Comparison of ENCODE assay signal across 34 mouse cellular contexts in the genomic region with DNA sequence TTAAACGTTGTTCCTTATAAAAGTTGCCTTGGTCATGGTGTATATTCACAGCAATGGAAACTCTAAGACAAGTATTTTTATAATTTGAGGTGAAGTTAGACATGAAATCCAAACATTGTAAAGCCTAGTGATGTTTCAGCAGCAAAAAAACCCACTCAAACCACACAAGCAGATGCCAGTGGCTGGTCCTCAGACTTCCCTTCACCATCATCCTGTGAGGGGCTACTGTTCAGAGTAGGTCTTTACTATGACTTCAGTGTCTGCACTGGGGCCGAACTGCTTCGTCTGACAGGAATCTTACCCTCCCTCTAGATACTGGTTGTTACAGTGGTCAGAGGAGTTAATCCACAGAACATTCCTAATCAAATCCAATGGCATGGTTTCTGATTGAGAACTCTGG.
"Had no signal": no experiment of that assay in that cellular context is flagged by ENCODE, and none has a peak within 500 bp of the region (broad histone marks: within the 10 kb centered on the region; RNA-seq: fewer than 3 reads in every experiment).

No protein-coding gene starts in this region.

- H3K9ac ChIP-seq: heart, embryonic 12.5 days; heart, embryonic 13.5 days; heart, embryonic 15.5 days; hindbrain, embryonic 12.5 days; hindbrain, embryonic 13.5 days; hindbrain, embryonic 14.5 days; hindbrain, embryonic 15.5 days; intestine, embryonic 15.5 days; kidney, embryonic 15.5 days had no signal

- H3K4me1 ChIP-seq: heart, embryonic 10.5 days; heart, embryonic 12.5 days; heart, embryonic 13.5 days; heart, embryonic 15.5 days; hindbrain, embryonic 13.5 days; hindbrain, embryonic 15.5 days; intestine, embryonic 15.5 days; kidney, embryonic 15.5 days had no signal

- H3K9me3 ChIP-seq: heart, embryonic 10.5 days; heart, embryonic 12.5 days; heart, embryonic 13.5 days; heart, embryonic 15.5 days; hindbrain, embryonic 10.5 days; hindbrain, embryonic 12.5 days; hindbrain, embryonic 13.5 days; hindbrain, embryonic 15.5 days; intestine, embryonic 15.5 days; kidney, embryonic 15.5 days had no signal

- ATAC-seq: hindbrain, embryonic 16.5 days; hindbrain, postnatal 0 days; inflammation-experienced regulatory T-cells, adult 6 months; intestine, embryonic 15.5 days; intestine, postnatal 0 days had no signal

- H3K4me3 ChIP-seq: heart, embryonic 10.5 days; heart, embryonic 12.5 days; heart, embryonic 13.5 days; heart, embryonic 15.5 days; hindbrain, embryonic 10.5 days; hindbrain, embryonic 12.5 days; hindbrain, embryonic 13.5 days; hindbrain, embryonic 15.5 days; intestine, embryonic 15.5 days; kidney, embryonic 15.5 days; layer of hippocampus, adult 2 months; left cerebral cortex, adult 2 months had no signal

- H3K27me3 ChIP-seq: heart, embryonic 12.5 days; heart, embryonic 13.5 days; heart, embryonic 15.5 days; hindbrain, embryonic 12.5 days; hindbrain, embryonic 13.5 days; hindbrain, embryonic 15.5 days; intestine, embryonic 15.5 days; kidney, embryonic 15.5 days had no signal

- H3K4me2 ChIP-seq: heart, embryonic 12.5 days; heart, embryonic 13.5 days; heart, embryonic 15.5 days; hindbrain, embryonic 12.5 days; hindbrain, embryonic 13.5 days; hindbrain, embryonic 14.5 days; hindbrain, embryonic 15.5 days; intestine, embryonic 15.5 days; kidney, embryonic 15.5 days had no signal

- DNase-seq: heart, postnatal 10 days; heart, postnatal 14 days; heart, postnatal 36 days; heart, postnatal 4 days; kidney, adult 11 months; kidney, adult 18-20 months; kidney, adult 2 months; kidney, adult 8-10 months; kidney, adult 9 months; kidney, postnatal 10 days; kidney, postnatal 14 days; kidney, postnatal 25 days; kidney, postnatal 36 days; kidney, postnatal 4 days; layer of hippocampus, adult 9-11 months; layer of hippocampus, postnatal 36 days had no signal

- H3K36me3 ChIP-seq: heart, embryonic 12.5 days; heart, embryonic 15.5 days; hindbrain, embryonic 10.5 days; hindbrain, embryonic 12.5 days; hindbrain, embryonic 15.5 days; intestine, embryonic 15.5 days had no signal

- H3K27ac ChIP-seq: heart, embryonic 10.5 days; heart, embryonic 13.5 days; heart, embryonic 15.5 days; hindbrain, embryonic 10.5 days; hindbrain, embryonic 12.5 days; hindbrain, embryonic 13.5 days; hindbrain, embryonic 14.5 days; hindbrain, embryonic 15.5 days; hindbrain, postnatal 0 days; intestine, embryonic 15.5 days; kidney, embryonic 15.5 days; kidney, postnatal 0 days; layer of hippocampus, adult 2 months; left cerebral cortex, adult 2 months had no signal
